Comparison of ENCODE assay signal across 8 mouse cellular contexts in genomic region chr11:100702081-100702851, GRCm38 (mm10). TPM values are rescaled to one million over a fixed set of nuclear protein-coding genes. Genes with fewer than 3 reads are reported as not detected.
DNase-seq lines count a peak whose midpoint lies in the region; ATAC-seq and TF ChIP-seq lines count a peak whose summit lies in the region.

No protein-coding gene starts in this region.

- H3K36me3 ChIP-seq in forebrain, embryonic 16.5 days (ENCODE audit: control insufficient read depth, insufficient read depth): peaks cover 9% of the 10 kb centered on the region
- H3K36me3 ChIP-seq in limb, embryonic 15.5 days: peaks cover 31% of the 10 kb centered on the region

- no peak overlapping the region for H3K9ac ChIP-seq in forebrain, embryonic 16.5 days (replicated peaks; ENCODE audit: low read depth, low read length)
- H3K9ac ChIP-seq in limb, embryonic 15.5 days: no peak overlapping the region

- no peak overlapping the region for H3K27ac ChIP-seq in cerebellum, adult 2 months (ENCODE audit: insufficient read depth, low read length)
- no peak overlapping the region for H3K27ac ChIP-seq in forebrain, embryonic 16.5 days (ENCODE audit: low read length)
- no peak overlapping the region for H3K27ac ChIP-seq in limb, embryonic 15.5 days

- peak; percentile 70 for DNase-seq in urinary bladder, postnatal 14 days (ENCODE audit: low spot score)
- no peak for DNase-seq in urinary bladder, postnatal 4 days (ENCODE audit: low spot score in 2 of 2)
- peak; percentile 66 to 68 for DNase-seq in cerebellum, adult 2 months
- DNase-seq in thymus, postnatal 0 days (ENCODE audit: low spot score): peak; percentile 77

- H3K4me2 ChIP-seq in forebrain, embryonic 16.5 days (ENCODE audit: low read length): peak overlapping the region; percentile 20; the same call in 1 of the 2 replicates
- H3K4me2 ChIP-seq in limb, embryonic 15.5 days: peak overlapping the region; percentile 37

- 21% methylated on average over 19 of the region's 19 CpGs for WGBS in cerebellum, adult 2 months
- 38% methylated on average over 19 of the region's 19 CpGs for WGBS in forebrain, embryonic 16.5 days
- WGBS in limb, embryonic 15.5 days: 34% methylated on average over 19 of the region's 19 CpGs

- no peak for TF ChIP-seq POLR2A in cerebellum, adult 2 months (IDR thresholded peaks at IDR 0.05; ENCODE audit: borderline replicate concordance, insufficient read depth, low read length)

- no peak overlapping the region for H3K4me3 ChIP-seq in cerebellum, adult 2 months (replicated peaks; ENCODE audit: insufficient read depth, low read depth, low read length)
- H3K4me3 ChIP-seq in forebrain, embryonic 16.5 days (replicated peaks; ENCODE audit: low read length): no peak overlapping the region
- no peak overlapping the region for H3K4me3 ChIP-seq in limb, embryonic 15.5 days

- TF ChIP-seq CTCF in cerebellum, adult 2 months (IDR thresholded peaks at IDR 0.05; ENCODE audit: borderline replicate concordance, insufficient read depth, low read depth, low read length): peak; percentile 97

- no peaks in the 10 kb centered on the region for H3K9me3 ChIP-seq in forebrain, embryonic 16.5 days (ENCODE audit: control insufficient read depth, low read length)
- H3K9me3 ChIP-seq in limb, embryonic 15.5 days: no peaks in the 10 kb centered on the region

- H3K4me1 ChIP-seq in cerebellum, adult 2 months (ENCODE audit: control insufficient read depth, insufficient read depth, low read length): no peaks in the 10 kb centered on the region
- H3K4me1 ChIP-seq in forebrain, embryonic 16.5 days (replicated peaks; ENCODE audit: control insufficient read depth, insufficient read depth, low read length): 0 out of 2 replicates have a peak, but pooled peaks cover 3% of the 10 kb centered on the region
- peaks cover 26% of the 10 kb centered on the region for H3K4me1 ChIP-seq in limb, embryonic 15.5 days

- no peak for ATAC-seq in forebrain, embryonic 16.5 days
- peak; percentile 72 for ATAC-seq in inflammation-experienced regulatory T-cells, adult 6 months
- ATAC-seq in limb, embryonic 15.5 days (ENCODE audit: insufficient number of reproducible peaks, low FRiP score, low TSS enrichment, low read depth): no peak
- peak; percentile 58 for ATAC-seq in monocyte, adult 5-6 weeks (replicated peaks; ENCODE audit: insufficient number of reproducible peaks, low FRiP score, low TSS enrichment, poor library complexity, severe bottlenecking)

- H3K27me3 ChIP-seq in cerebellum, adult 2 months (ENCODE audit: control insufficient read depth, insufficient read depth, low read length): no peaks in the 10 kb centered on the region
- no peaks in the 10 kb centered on the region for H3K27me3 ChIP-seq in forebrain, embryonic 16.5 days (replicated peaks; ENCODE audit: control insufficient read depth, insufficient read depth, low read length)
- no peaks in the 10 kb centered on the region for H3K27me3 ChIP-seq in limb, embryonic 15.5 days

RNA-seq across cellular contexts. Expression of gene Dhx58, which starts 1.8 kb away (rescaled TPM):
- polyA plus RNA-seq in cerebellum, adult 2 months (2012; rRNA removed): 3.6 and 5.1 TPM in 2 replicates
- polyA plus RNA-seq in forebrain, embryonic 16.5 days (2015; fragmentation: Nextera tagmentation; extraction: Ambion mirVana): 1.7 and 2.1 TPM in 2 replicates
- polyA plus RNA-seq in inflammation-experienced regulatory T-cells, adult 6 months (2017; shearing (Covaris generic)): 10 to 100 TPM; 27.4 to 48.6 (median 29.4) TPM
- polyA plus RNA-seq in limb, embryonic 15.5 days (2015; fragmentation: Nextera tagmentation; extraction: Ambion mirVana): 2.9 and 3.6 TPM in 2 replicates
- 26.9 to 31.5 TPM (median 28.6 TPM) in 3 replicates for total RNA-seq in monocyte, adult 5-6 weeks (2017)
- 10.2 and 10.7 TPM in 2 replicates for polyA plus RNA-seq in thymus, postnatal 0 days (2015; fragmentation: Nextera tagmentation; extraction: Ambion mirVana)

RNA-seq across cellular contexts. Expression of gene Kat2a, which starts 10.0 kb away (rescaled TPM):
- 55.2 and 56.4 TPM in 2 replicates for polyA plus RNA-seq in cerebellum, adult 2 months (2012; rRNA removed)
- polyA plus RNA-seq in forebrain, embryonic 16.5 days (2015; fragmentation: Nextera tagmentation; extraction: Ambion mirVana): 57.6 and 57.8 TPM in 2 replicates
- 10 to 100 TPM in 2 of 3 experiments, 1 to 10 TPM in 1; 7.0 to 12.4 (median 12.4) TPM for polyA plus RNA-seq in inflammation-experienced regulatory T-cells, adult 6 months (2017; shearing (Covaris generic))
- polyA plus RNA-seq in limb, embryonic 15.5 days (2015; fragmentation: Nextera tagmentation; extraction: Ambion mirVana): 48.2 and 50.4 TPM in 2 replicates
- total RNA-seq in monocyte, adult 5-6 weeks (2017): 6.1 to 9.9 TPM (median 7.1 TPM) in 3 replicates
- polyA plus RNA-seq in thymus, postnatal 0 days (2015; fragmentation: Nextera tagmentation; extraction: Ambion mirVana): 33.2 and 39.3 TPM in 2 replicates

RNA-seq across cellular contexts. Expression of gene Zfp385c, which starts 10.0 kb away (rescaled TPM):
- 56.5 and 75.2 TPM in 2 replicates for polyA plus RNA-seq in cerebellum, adult 2 months (2012; rRNA removed)
- polyA plus RNA-seq in forebrain, embryonic 16.5 days (2015; fragmentation: Nextera tagmentation; extraction: Ambion mirVana): 0.80 TPM in 1 of 2 replicates, not detected in the other
- not detected for polyA plus RNA-seq in inflammation-experienced regulatory T-cells, adult 6 months (2017; shearing (Covaris generic))
- 1.4 and 1.8 TPM in 2 replicates for polyA plus RNA-seq in limb, embryonic 15.5 days (2015; fragmentation: Nextera tagmentation; extraction: Ambion mirVana)
- 0.32 to 0.76 TPM (median 0.49 TPM) in 3 replicates for total RNA-seq in monocyte, adult 5-6 weeks (2017)
- polyA plus RNA-seq in thymus, postnatal 0 days (2015; fragmentation: Nextera tagmentation; extraction: Ambion mirVana): 0.12 TPM in 1 of 2 replicates, not detected in the other

RNA-seq across cellular contexts. Expression of gene Hspb9, which starts 11.4 kb away (rescaled TPM):
- polyA plus RNA-seq in cerebellum, adult 2 months (2012; rRNA removed): not detected in 2 replicates
- not detected in 2 replicates for polyA plus RNA-seq in forebrain, embryonic 16.5 days (2015; fragmentation: Nextera tagmentation; extraction: Ambion mirVana)
- 1 to 10 TPM in 1 of 3 experiments, not detected in 2; 1.1 TPM for polyA plus RNA-seq in inflammation-experienced regulatory T-cells, adult 6 months (2017; shearing (Covaris generic))
- 0.32 and 0.57 TPM in 2 replicates for polyA plus RNA-seq in limb, embryonic 15.5 days (2015; fragmentation: Nextera tagmentation; extraction: Ambion mirVana)
- total RNA-seq in monocyte, adult 5-6 weeks (2017): not detected in 3 replicates
- polyA plus RNA-seq in thymus, postnatal 0 days (2015; fragmentation: Nextera tagmentation; extraction: Ambion mirVana): 0.18 TPM in 1 of 2 replicates, not detected in the other

RNA-seq across cellular contexts. Expression of gene Rab5c, which starts 35.7 kb away (rescaled TPM):
- 186 and 187 TPM in 2 replicates for polyA plus RNA-seq in cerebellum, adult 2 months (2012; rRNA removed)
- polyA plus RNA-seq in forebrain, embryonic 16.5 days (2015; fragmentation: Nextera tagmentation; extraction: Ambion mirVana): 37.6 and 38.9 TPM in 2 replicates
- 10 to 100 TPM; 24.7 to 54.7 (median 48.7) TPM for polyA plus RNA-seq in inflammation-experienced regulatory T-cells, adult 6 months (2017; shearing (Covaris generic))
- polyA plus RNA-seq in limb, embryonic 15.5 days (2015; fragmentation: Nextera tagmentation; extraction: Ambion mirVana): 19.7 and 30.8 TPM in 2 replicates
- 163 to 176 TPM (median 171 TPM) in 3 replicates for total RNA-seq in monocyte, adult 5-6 weeks (2017)
- polyA plus RNA-seq in thymus, postnatal 0 days (2015; fragmentation: Nextera tagmentation; extraction: Ambion mirVana): 35.8 and 38.6 TPM in 2 replicates

Comparison
In these comparisons a context has a peak if more than half of its experiments do, and no peak if none do; other contexts are left out.
1. DNase-seq: peak in urinary bladder, postnatal 14 days (single experiment), cerebellum, adult 2 months (2 of 2) and thymus, postnatal 0 days (single experiment); none in urinary bladder, postnatal 4 days (0 of 2).
2. ATAC-seq: peak in inflammation-experienced regulatory T-cells, adult 6 months (single experiment) and monocyte, adult 5-6 weeks (single experiment); none in forebrain, embryonic 16.5 days (single experiment) and limb, embryonic 15.5 days (single experiment).
3. RNA of gene Zfp385c, which starts 10.0 kb away (polyA plus RNA-seq): 56.5 to 75.2 TPM in cerebellum, adult 2 months; 1.4 to 1.8 TPM in limb, embryonic 15.5 days, 0.80 TPM in forebrain, embryonic 16.5 days, 0.12 TPM in thymus, postnatal 0 days and not detected in inflammation-experienced regulatory T-cells, adult 6 months; every median in the first group is over 10 times any median in the second.